Mouse (Mus musculus) ES-E14 (cell line): ENCODE results near the gene 2810459M11Rik. TPM values are rescaled to one million over a fixed set of nuclear protein-coding genes. Genes with fewer than 3 reads are reported as not detected.

Experiments
- DNase-seq: peaks from one replicate; pipeline ENCODE4 v3.0.0-alpha.2; 2013; ENCODE audit warnings: low read depth, low spot score
- H3K27ac ChIP-seq: 2 replicates; pipeline ENCODE4 v1.5.1; 2012; ENCODE audit warnings: low read depth, mild to moderate bottlenecking, low read length, moderate library complexity, mixed read lengths; ENCODE audit not compliant: poor library complexity, insufficient read depth, severe bottlenecking
- H3K36me3 ChIP-seq: 2 replicates; pipeline ENCODE4 v1.6.1; 2012; ENCODE audit warnings: mild to moderate bottlenecking, low read length, moderate library complexity, mixed read lengths; ENCODE audit not compliant: control insufficient read depth, poor library complexity, insufficient read depth, severe bottlenecking
- H3K4me1 ChIP-seq, 2 experiments: fragments of 150-350 bp in 1 of 2; sonication (generic) in 1 of 2; 2 replicates each; pipeline ENCODE4 v1.6.1; 2012; ENCODE audit warnings: low read length in 2 of 2, mild to moderate bottlenecking in 1 of 2, mixed read lengths in 1 of 2; ENCODE audit not compliant: control insufficient read depth in 2 of 2, insufficient read depth in 2 of 2, poor library complexity in 1 of 2
- H3K4me3 ChIP-seq, 2 experiments: fragments of 150-350 bp in 1 of 2; sonication (generic) in 1 of 2; 2 replicates each; pipeline ENCODE4 v1.5.1; 2012; ENCODE audit warnings: low read length in 2 of 2, low read depth in 1 of 2, mild to moderate bottlenecking in 1 of 2, mixed read lengths in 1 of 2; ENCODE audit not compliant: insufficient read depth in 1 of 2, poor library complexity in 1 of 2, severe bottlenecking in 1 of 2
- H3K9ac ChIP-seq: 2 replicates; pipeline ENCODE4 v1.6.1; 2012; ENCODE audit warnings: low read depth, mild to moderate bottlenecking, low read length, mixed read lengths; ENCODE audit not compliant: poor library complexity, insufficient read depth, severe bottlenecking
- H3K9me3 ChIP-seq: fragments of 150-350 bp; sonication (generic); 2 replicates; pipeline ENCODE4 v1.6.1; 2012; ENCODE audit warnings: low read depth, mild to moderate bottlenecking, low read length; ENCODE audit not compliant: control insufficient read depth, insufficient read depth
- CHD2 ChIP-seq: IDR thresholded peaks from 2 replicates; pipeline ENCODE4 v1.6.1; 2014; ENCODE audit warnings: mild to moderate bottlenecking, low read depth, low read length, inconsistent platforms
- HCFC1 ChIP-seq: IDR thresholded peaks from 2 replicates; pipeline ENCODE4 v1.6.1; 2012; ENCODE audit warnings: low read length, inconsistent platforms, borderline replicate concordance; ENCODE audit not compliant: insufficient read depth
- MAFK ChIP-seq: IDR thresholded peaks from 2 replicates; pipeline ENCODE4 v1.6.1; 2014; ENCODE audit warnings: mild to moderate bottlenecking, low read depth, low read length, inconsistent platforms; ENCODE audit not compliant: insufficient read depth
- ZC3H11A ChIP-seq: IDR thresholded peaks from 2 replicates; pipeline ENCODE4 v1.6.1; 2012; ENCODE audit warnings: low read depth, mild to moderate bottlenecking, inconsistent platforms, low read length, borderline replicate concordance
- ZNF384 ChIP-seq: IDR thresholded peaks from 2 replicates; pipeline ENCODE4 v1.6.1; 2012; ENCODE audit warnings: low read depth, low read length, inconsistent platforms
- in situ Hi-C, 2 experiments: fragments of 600-800 bp; cut with MboI; formaldehyde crosslinking; loops; one replicate each; pipeline ENCODE4 v1.15.1; 2025; ENCODE audit warnings: low sequenced_read_pairs in 2 of 2, inconsistent platforms in 1 of 2; ENCODE audit not compliant: unreplicated experiment in 2 of 2
- total RNA-seq: library from RNA; depleted of rRNA; stranded (reverse); fragments of 300-350 nt; gene quantifications from 2 replicates; pipeline ENCODE4 v1.2.3, GENCODE M21; 2012

The 2810459M11Rik gene
- total RNA-seq, 1 experiment: 0.67 TPM

DNA sequence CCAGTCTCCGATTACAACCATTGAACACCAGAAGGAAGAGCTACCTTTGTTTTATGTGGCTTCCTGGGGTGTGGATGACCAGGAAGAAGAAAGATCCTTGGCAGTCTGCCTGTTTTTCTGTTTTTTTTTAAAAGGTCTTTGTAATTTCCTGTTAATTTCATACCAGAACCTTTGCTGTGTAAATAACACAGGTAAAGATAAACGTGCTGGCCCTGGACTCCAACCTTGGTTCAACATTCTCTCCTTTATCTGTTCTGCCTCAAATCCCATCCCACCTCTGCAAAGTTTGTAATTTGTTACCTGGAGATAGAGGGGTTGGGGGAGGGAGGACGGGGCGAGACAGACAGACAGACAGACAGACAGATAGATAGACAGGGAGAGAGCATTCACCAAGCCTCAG is 5.5 kb upstream of the 2810459M11Rik start:
- in situ Hi-C loops: no loop called here
- Histone ChIP-seq H3K4me1 (peaks cover 0 to 9% of the 10 kb centered on the region in 2 experiments; a peak in 2 of 4 replicates), H3K9me3 (no peaks in the 10 kb centered on the region), H3K4me3 (no peak overlapping the region), H3K9ac (no peak overlapping the region), H3K27ac (no peak overlapping the region), H3K36me3 (no peaks in the 10 kb centered on the region)
- TF ChIP-seq CHD2 (no peak), MAFK (no peak), ZNF384 (no peak), ZC3H11A (no peak), HCFC1 (no peak)
- DNase-seq: no peak

DNA sequence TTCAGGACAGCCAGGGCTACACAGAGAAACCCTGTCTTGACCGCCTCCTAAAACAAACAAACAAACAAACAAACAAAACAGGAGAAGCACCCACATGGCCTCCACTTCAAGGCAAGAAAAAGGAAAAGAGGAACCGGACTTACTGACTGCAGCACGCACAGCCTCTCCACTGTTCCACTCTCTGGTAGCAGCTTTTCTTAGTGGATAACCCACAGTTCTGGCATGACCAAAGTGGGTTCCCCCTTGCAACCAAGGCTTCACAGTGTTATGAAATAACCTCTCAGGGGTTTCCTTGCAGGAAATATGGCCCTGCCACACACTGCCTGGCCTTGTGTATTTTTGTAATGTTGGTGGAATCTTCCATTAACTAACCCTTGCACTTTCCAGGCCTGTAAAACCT is 4.8 kb upstream of the 2810459M11Rik start:
- DNase-seq: no peak
- no peak overlapping the region for H3K27ac ChIP-seq
- H3K4me1 ChIP-seq: peaks cover 0 to 9% of the 10 kb centered on the region in 2 experiments; a peak in 2 of 4 replicates
- in situ Hi-C loops: no loop called here
- TF ChIP-seq CHD2 (no peak), ZNF384 (no peak), HCFC1 (no peak), ZC3H11A (no peak), MAFK (no peak)
- no peaks in the 10 kb centered on the region for H3K36me3 ChIP-seq
- H3K9ac ChIP-seq: no peak overlapping the region
- H3K9me3 ChIP-seq: no peaks in the 10 kb centered on the region
- H3K4me3 ChIP-seq: no peak overlapping the region

DNA sequence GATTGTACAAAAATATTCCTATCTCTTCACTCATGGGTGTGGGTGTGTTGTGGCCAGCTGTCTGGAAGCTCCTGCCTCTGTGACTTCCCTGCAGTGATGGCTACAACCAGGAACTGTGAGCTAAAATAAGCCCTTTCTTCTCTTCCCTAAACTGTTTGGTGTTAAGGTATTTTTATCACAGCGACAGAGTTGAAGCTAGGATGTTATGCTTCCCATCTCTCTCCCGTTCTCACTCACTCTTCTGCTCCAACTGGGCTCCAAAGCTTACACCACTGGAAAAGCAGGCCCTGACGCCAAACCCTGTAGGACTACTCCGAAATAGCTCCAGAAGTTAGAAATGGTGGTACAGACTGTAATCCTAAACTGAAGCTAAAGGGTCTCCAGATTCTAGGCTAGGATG is 607 bp upstream of the 2810459M11Rik start:
- H3K9ac ChIP-seq: no peak overlapping the region
- no peak overlapping the region for H3K27ac ChIP-seq
- H3K36me3 ChIP-seq: no peaks in the 10 kb centered on the region
- H3K4me3 ChIP-seq: no peak overlapping the region
- in situ Hi-C loops: no loop called here
- H3K4me1 ChIP-seq: peaks cover 0 to 5% of the 10 kb centered on the region in 2 experiments; a peak in 2 of 4 replicates
- DNase-seq: no peak
- H3K9me3 ChIP-seq: no peaks in the 10 kb centered on the region
- TF ChIP-seq CHD2 (no peak), ZNF384 (no peak), MAFK (no peak), ZC3H11A (no peak), HCFC1 (no peak)

DNA sequence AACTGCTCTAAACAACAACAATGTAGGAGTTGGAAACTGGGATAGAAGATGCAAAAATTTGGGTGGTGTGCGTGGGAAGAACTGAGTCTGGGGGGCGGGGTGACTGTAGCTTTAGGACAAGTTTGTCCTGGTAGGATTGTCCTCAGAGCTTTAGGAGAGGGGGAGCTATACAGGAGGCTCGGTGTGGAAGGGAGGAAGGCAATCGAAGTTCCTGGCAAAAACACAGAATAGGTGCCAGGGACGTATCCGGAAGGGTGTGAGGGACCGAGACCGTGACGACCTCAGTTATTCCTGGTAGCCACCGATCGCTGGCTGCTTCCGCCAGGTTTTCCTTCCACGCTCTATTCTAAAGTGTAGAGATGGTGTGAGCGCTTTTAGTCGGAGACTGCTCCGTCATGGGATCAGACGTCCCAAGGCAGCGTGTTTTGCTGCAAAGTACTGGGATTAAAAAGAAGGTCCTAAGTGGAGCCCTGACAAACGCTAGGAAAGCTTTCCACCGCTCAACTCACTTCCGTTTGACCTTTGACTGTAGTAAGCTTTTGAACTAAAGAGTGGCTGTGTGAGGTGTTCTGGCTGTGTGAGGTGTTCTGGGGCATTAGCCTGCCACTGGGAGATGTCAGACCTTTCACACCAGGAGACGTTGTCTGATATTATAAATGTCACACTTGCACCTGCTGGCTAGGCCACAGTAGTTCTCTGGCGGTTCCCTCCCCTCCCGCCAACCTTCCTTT is 1.3 kb downstream of the 2810459M11Rik start:
- TF ChIP-seq ZC3H11A: no peak
- in situ Hi-C loops: no loop called here
- H3K4me3 ChIP-seq: 0 out of 4 replicates have a peak overlapping the region, but pooled peaks of 1 of the 2 experiments have one; percentile 4
- no peak overlapping the region for H3K9ac ChIP-seq
- DNase-seq: no peak
- H3K9me3 ChIP-seq: no peaks in the 10 kb centered on the region
- H3K4me1 ChIP-seq: peaks cover 0 to 5% of the 10 kb centered on the region in 2 experiments; a peak in 2 of 4 replicates
- H3K36me3 ChIP-seq: no peaks in the 10 kb centered on the region
- no peak overlapping the region for H3K27ac ChIP-seq

DNA sequence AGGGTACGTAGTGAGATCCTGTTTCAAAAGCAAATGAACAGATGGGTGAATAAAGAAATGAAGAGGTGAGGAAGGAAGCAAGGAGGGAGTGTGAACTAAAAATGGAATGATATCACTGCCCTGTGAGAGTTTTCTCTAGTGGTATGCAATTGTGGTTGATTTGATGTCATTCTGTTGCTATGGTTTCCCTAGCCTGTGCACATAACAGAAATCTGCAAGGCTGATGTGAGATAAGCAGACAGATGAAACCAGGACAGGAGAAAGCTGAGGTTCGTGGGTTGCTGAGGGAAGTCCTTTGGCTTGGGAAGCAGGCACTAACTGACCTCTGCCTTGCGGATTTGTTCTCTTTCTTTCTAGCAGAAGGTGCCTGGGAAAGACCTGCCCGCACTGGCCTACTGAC is 2.6 kb downstream of the 2810459M11Rik start:
- TF ChIP-seq ZC3H11A (no peak), HCFC1 (no peak), ZNF384 (no peak)
- no peak overlapping the region for H3K4me3 ChIP-seq
- DNase-seq: no peak
- H3K9me3 ChIP-seq: no peaks in the 10 kb centered on the region
- no peak overlapping the region for H3K27ac ChIP-seq
- H3K9ac ChIP-seq: no peak overlapping the region
- peaks cover 0 to 5% of the 10 kb centered on the region in 2 experiments; a peak in 2 of 4 replicates for H3K4me1 ChIP-seq
- in situ Hi-C loops: no loop called here
- H3K36me3 ChIP-seq: no peaks in the 10 kb centered on the region
